Mouse (Mus musculus) olfactory bulb, adult 2 months (tissue): Measurements from ENCODE around the gene Utrn.

ENCODE experiments used
- CTCF ChIP-seq: fragments of 200-500 bp; IDR thresholded peaks from 2 replicates; pipeline ENCODE4 v1.5.1; 2012; ENCODE audit warnings: low read depth, mild to moderate bottlenecking, low read length, moderate library complexity; ENCODE audit not compliant: insufficient read depth
- POLR2A ChIP-seq: fragments of 200-500 bp; IDR thresholded peaks from 2 replicates; pipeline ENCODE4 v1.6.1; 2012; ENCODE audit warnings: mild to moderate bottlenecking, low read depth, low read length, moderate library complexity; ENCODE audit not compliant: insufficient read depth

DNA sequence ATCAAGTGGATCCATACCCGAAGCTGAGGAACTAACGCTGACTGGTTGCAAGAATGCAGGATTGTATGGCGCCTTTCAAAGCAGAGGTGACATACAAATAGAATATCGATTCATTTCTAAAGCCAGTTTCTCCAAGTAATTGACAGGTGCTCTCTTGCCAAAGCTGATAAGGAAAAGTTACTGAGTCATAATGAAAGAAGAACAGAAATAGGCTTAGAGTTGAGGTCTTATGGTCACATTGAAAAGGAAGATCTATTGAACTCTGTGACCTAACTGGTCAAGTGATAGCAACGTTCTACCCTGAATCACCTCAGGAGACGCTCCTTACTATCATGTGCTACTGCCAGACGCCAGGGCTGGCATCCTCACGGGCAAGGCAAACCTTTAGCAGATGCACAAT is 274.2 kb downstream of the Utrn start:
- TF ChIP-seq CTCF (no peak), POLR2A (no peak)
